Mouse (Mus musculus): ENCODE data around the gene Gls2. TPM values are rescaled to one million over a fixed set of nuclear protein-coding genes. Genes with fewer than 3 reads are reported as not detected.
"Not testable (repeated sequence)": the region's sequence is repeated elsewhere in the genome, so short reads cannot be mapped to it uniquely, and the experiment has no call there.

Gene Gls2
- polyA plus RNA-seq, 1 experiment from 2014 or later: 1.1 TPM

DNA sequence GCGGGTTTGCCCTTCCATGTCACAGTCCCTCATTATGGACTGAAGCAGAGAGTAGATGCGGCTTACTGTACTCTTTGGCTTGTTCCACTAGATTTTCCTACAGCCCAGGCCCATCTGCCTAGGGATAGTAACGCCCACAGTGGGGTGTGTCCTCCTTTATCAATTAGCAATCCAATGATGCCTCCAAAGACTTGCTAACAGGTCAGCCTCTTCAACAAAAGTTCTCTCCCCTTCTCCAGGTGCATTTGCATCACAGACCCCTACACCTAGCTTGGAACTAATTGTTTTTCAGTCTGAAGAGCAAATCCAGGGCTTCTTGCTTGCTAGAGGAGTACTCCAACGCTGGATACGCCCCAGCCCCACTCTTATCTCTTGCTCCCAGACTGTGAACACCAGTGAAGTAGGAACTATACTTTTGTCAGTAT lies 7.1 kb upstream of the Gls2 start:
- H3K4me3 ChIP-seq (ENCODE audit: low read depth, low read length): no peak overlapping the region
- no peak overlapping the region for H3K4me2 ChIP-seq (ENCODE audit: low read depth, low read length)
- WGBS: 62% methylated on average over 5 of the region's 5 CpGs
- H3K4me1 ChIP-seq (ENCODE audit: control insufficient read depth, insufficient read depth, low read length): no peaks in the 10 kb centered on the region
- DNase-seq (ENCODE audit: low spot score): no peak
- no peak for ATAC-seq (ENCODE audit: low read depth)
- no peaks in the 10 kb centered on the region for H3K27me3 ChIP-seq (replicated peaks; ENCODE audit: control insufficient read depth, insufficient read depth, low read length)
- no peaks in the 10 kb centered on the region for H3K36me3 ChIP-seq (ENCODE audit: control insufficient read depth, insufficient read depth, low read length)
- H3K27ac ChIP-seq (replicated peaks; ENCODE audit: low read depth, low read length): no peak overlapping the region
- no peak overlapping the region for H3K9ac ChIP-seq (ENCODE audit: low read depth, low read length)
- H3K9me3 ChIP-seq (ENCODE audit: control insufficient read depth, low read length): no peaks in the 10 kb centered on the region

DNA sequence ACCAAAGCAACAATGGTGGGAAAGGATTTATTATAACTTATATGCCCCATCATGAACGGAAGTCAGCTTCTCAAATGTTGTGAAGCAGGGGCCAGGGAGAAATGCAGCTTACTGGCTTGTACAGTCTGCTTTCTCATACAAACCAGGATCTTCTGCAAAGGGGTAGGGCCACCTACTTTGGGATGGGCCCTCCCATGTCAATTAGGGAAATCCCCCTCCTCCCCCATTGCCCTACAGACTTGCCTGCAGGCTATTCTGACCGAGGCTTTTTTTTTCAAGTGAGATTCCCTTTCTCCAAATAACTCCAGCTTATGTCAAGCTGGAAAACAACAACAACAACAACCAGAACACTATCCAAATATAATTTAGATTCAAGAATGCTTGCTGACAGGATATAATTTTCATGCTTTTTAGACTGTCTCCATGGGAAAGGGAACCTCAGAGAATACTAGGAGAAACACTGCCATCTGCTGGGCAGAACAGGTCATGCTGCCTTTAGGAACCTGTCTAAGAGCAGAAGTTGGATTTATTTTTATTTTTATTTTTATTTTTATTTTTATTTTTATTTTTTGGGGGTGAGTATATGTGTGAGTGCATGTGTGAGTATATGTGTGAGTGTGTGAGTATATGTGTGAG lies 5.9 kb upstream of the Gls2 start:
- no peaks in the 10 kb centered on the region for H3K27me3 ChIP-seq (replicated peaks; ENCODE audit: control insufficient read depth, insufficient read depth, low read length)
- H3K4me1 ChIP-seq (ENCODE audit: control insufficient read depth, insufficient read depth, low read length): no peaks in the 10 kb centered on the region
- H3K4me3 ChIP-seq (ENCODE audit: low read depth, low read length): no peak overlapping the region
- H3K27ac ChIP-seq (replicated peaks; ENCODE audit: low read depth, low read length): no peak overlapping the region
- H3K9ac ChIP-seq (ENCODE audit: low read depth, low read length): no peak overlapping the region
- no peaks in the 10 kb centered on the region for H3K36me3 ChIP-seq (ENCODE audit: control insufficient read depth, insufficient read depth, low read length)
- WGBS: 34% methylated on average over 2 of the region's 2 CpGs
- ATAC-seq (ENCODE audit: low read depth) (no peak), DNase-seq (ENCODE audit: low spot score) (peak; percentile 89)
- no peak overlapping the region for H3K4me2 ChIP-seq (ENCODE audit: low read depth, low read length)
- no peaks in the 10 kb centered on the region for H3K9me3 ChIP-seq (ENCODE audit: control insufficient read depth, low read length)

DNA sequence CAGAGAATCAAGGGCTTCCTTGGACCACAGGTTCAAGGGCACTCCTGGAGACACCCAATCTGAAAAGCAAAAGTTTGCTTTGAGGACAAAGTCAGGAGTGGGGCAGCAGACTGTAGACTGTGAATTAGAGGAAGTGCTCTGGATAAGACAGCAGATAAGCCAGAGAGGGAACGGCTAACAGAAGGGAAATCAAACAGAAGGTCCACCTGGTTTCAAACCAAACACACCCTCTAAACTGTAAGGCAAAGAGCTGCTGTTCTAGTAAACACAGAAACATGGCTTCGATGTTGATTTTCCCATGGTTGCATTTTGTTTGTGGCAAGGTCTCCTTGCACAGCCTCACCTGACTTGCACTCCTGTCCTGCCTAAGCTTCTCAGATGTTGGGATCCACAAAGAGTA lies 2.8 kb upstream of the Gls2 start:
- Histone ChIP-seq H3K9ac (ENCODE audit: low read depth, low read length) (no peak overlapping the region), H3K4me2 (ENCODE audit: low read depth, low read length) (no peak overlapping the region), H3K4me3 (ENCODE audit: low read depth, low read length) (no peak overlapping the region), H3K27ac (replicated peaks; ENCODE audit: low read depth, low read length) (no peak overlapping the region), H3K4me1 (ENCODE audit: control insufficient read depth, insufficient read depth, low read length) (peaks cover 6% of the 10 kb centered on the region; the same call in 1 of the 2 replicates), H3K9me3 (ENCODE audit: control insufficient read depth, low read length) (no peaks in the 10 kb centered on the region), H3K27me3 (replicated peaks; ENCODE audit: control insufficient read depth, insufficient read depth, low read length) (peaks cover 18% of the 10 kb centered on the region), H3K36me3 (ENCODE audit: control insufficient read depth, insufficient read depth, low read length) (no peaks in the 10 kb centered on the region)
- DNase-seq (ENCODE audit: low spot score): no peak
- ATAC-seq (ENCODE audit: low read depth): no peak
- 84% methylated on average over 2 of the region's 2 CpGs for WGBS

- H3K4me2 ChIP-seq (ENCODE audit: low read depth, low read length); H3K4me1 ChIP-seq (ENCODE audit: control insufficient read depth, insufficient read depth, low read length); H3K36me3 ChIP-seq (ENCODE audit: control insufficient read depth, insufficient read depth, low read length); H3K27ac ChIP-seq (replicated peaks; ENCODE audit: low read depth, low read length); DNase-seq (ENCODE audit: low spot score); H3K4me3 ChIP-seq (ENCODE audit: low read depth, low read length); H3K9me3 ChIP-seq (ENCODE audit: control insufficient read depth, low read length); H3K9ac ChIP-seq (ENCODE audit: low read depth, low read length); ATAC-seq (ENCODE audit: low read depth): not testable (repeated sequence)
- 90% methylated on average over 3 of the region's 3 CpGs for WGBS
- peaks cover 18% of the 10 kb centered on the region for H3K27me3 ChIP-seq (replicated peaks; ENCODE audit: control insufficient read depth, insufficient read depth, low read length)
Observed at GRCm38 (mm10) chr10:128192030-128192766, 2.1 kb upstream of the Gls2 start.

DNA sequence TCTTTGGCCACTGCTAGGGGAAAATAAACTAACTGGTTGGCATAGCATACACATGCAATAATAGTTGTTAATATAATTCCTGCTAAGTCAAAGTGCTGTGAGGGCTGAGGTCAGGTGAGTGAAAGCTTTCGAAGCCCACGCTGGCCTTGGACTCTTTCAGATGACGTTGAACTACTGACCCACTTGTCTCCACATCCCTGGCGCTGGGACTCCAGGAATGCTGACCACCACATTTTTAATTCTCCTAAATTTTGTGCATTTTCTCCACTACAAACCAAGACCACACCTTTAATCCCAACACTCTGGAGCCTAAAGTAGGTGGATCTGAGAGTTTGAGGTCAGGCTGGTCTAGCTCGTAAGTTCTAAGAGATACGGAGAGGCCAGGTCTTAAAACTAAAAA lies 1.1 kb upstream of the Gls2 start:
- H3K27ac ChIP-seq (replicated peaks; ENCODE audit: low read depth, low read length): no peak overlapping the region
- H3K36me3 ChIP-seq (ENCODE audit: control insufficient read depth, insufficient read depth, low read length): no peaks in the 10 kb centered on the region
- H3K4me3 ChIP-seq (ENCODE audit: low read depth, low read length): no peak overlapping the region
- no peak for DNase-seq (ENCODE audit: low spot score)
- 91% methylated on average over 6 of the region's 6 CpGs for WGBS
- H3K4me2 ChIP-seq (ENCODE audit: low read depth, low read length): no peak overlapping the region
- peaks cover 18% of the 10 kb centered on the region for H3K27me3 ChIP-seq (replicated peaks; ENCODE audit: control insufficient read depth, insufficient read depth, low read length)
- peaks cover 6% of the 10 kb centered on the region; the same call in 1 of the 2 replicates for H3K4me1 ChIP-seq (ENCODE audit: control insufficient read depth, insufficient read depth, low read length)
- H3K9me3 ChIP-seq (ENCODE audit: control insufficient read depth, low read length): no peaks in the 10 kb centered on the region
- no peak for ATAC-seq (ENCODE audit: low read depth)
- H3K9ac ChIP-seq (ENCODE audit: low read depth, low read length): no peak overlapping the region

- peak overlapping the region; percentile 67 for H3K9ac ChIP-seq (ENCODE audit: low read depth, low read length)
- ATAC-seq (ENCODE audit: low read depth) (peak; percentile 88), DNase-seq (ENCODE audit: low spot score) (no peak)
- H3K4me1 ChIP-seq (ENCODE audit: control insufficient read depth, insufficient read depth, low read length): peaks cover 6% of the 10 kb centered on the region; the same call in 1 of the 2 replicates
- H3K27ac ChIP-seq (replicated peaks; ENCODE audit: low read depth, low read length): no peak overlapping the region
- no peaks in the 10 kb centered on the region for H3K36me3 ChIP-seq (ENCODE audit: control insufficient read depth, insufficient read depth, low read length)
- H3K4me2 ChIP-seq (ENCODE audit: low read depth, low read length): peak overlapping the region; percentile 99
- WGBS: 3% methylated on average over 32 of the region's 79 CpGs
- no peaks in the 10 kb centered on the region for H3K9me3 ChIP-seq (ENCODE audit: control insufficient read depth, low read length)
- H3K4me3 ChIP-seq (ENCODE audit: low read depth, low read length): peak overlapping the region; percentile 70
- H3K27me3 ChIP-seq (replicated peaks; ENCODE audit: control insufficient read depth, insufficient read depth, low read length): peaks cover 18% of the 10 kb centered on the region
Observed at GRCm38 (mm10) chr10:128194551-128195461, 549 bp downstream of the Gls2 start.

DNA sequence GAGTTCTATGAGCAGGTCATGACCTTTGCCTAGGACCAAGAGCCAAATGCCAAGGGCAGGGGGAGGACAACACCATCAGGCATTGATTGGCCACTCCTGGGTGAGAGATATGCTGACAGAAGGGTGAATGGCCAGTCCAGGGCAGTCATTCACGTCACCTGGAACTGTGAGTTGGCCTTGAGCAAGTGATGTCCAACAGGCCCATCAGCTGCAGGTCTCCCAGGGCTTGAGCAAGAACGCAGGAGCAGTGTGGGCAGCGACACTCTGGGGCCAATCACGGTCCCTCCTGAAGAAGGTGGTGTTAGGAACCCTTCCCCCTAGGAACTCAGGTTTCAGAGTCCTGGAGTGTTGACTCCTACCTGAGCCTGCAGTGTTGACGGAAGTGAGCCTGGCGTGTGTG lies 7.6 kb downstream of the Gls2 start:
- no peak overlapping the region for H3K9ac ChIP-seq (ENCODE audit: low read depth, low read length)
- 65% methylated on average over 4 of the region's 6 CpGs for WGBS

DNA sequence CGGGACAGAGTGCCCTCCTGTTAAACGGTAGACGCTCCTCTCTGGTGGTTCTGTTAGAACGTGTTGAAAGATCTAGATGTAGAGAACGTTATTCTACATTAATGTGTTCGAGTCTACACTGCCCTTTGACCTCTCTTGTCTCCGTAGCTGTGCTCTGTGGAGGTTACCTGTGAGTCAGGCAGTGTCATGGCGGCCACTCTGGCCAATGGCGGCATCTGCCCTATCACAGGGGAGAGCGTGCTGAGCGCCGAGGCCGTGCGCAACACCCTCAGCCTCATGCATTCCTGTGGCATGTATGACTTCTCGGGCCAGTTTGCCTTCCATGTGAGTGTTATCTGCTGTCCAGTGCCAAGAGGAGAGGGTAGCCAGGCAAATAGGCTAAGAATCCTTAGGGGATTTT lies 10.7 kb downstream of the Gls2 start:
- Histone ChIP-seq H3K27me3 (replicated peaks; ENCODE audit: control insufficient read depth, insufficient read depth, low read length) (no peaks in the 10 kb centered on the region), H3K36me3 (ENCODE audit: control insufficient read depth, insufficient read depth, low read length) (peaks cover 9% of the 10 kb centered on the region; the same call in 1 of the 2 replicates), H3K4me2 (ENCODE audit: low read depth, low read length) (no peak overlapping the region), H3K4me1 (ENCODE audit: control insufficient read depth, insufficient read depth, low read length) (no peaks in the 10 kb centered on the region), H3K9ac (ENCODE audit: low read depth, low read length) (no peak overlapping the region), H3K9me3 (ENCODE audit: control insufficient read depth, low read length) (no peaks in the 10 kb centered on the region), H3K27ac (replicated peaks; ENCODE audit: low read depth, low read length) (no peak overlapping the region), H3K4me3 (ENCODE audit: low read depth, low read length) (no peak overlapping the region)
- DNase-seq (ENCODE audit: low spot score) (no peak), ATAC-seq (ENCODE audit: low read depth) (no peak)
- 87% methylated on average over 15 of the region's 15 CpGs for WGBS

More for the DNA sequence above, 7.6 kb downstream of the Gls2 start:
- Histone ChIP-seq H3K4me1 (ENCODE audit: control insufficient read depth, insufficient read depth, low read length) (no peaks in the 10 kb centered on the region), H3K4me3 (ENCODE audit: low read depth, low read length) (no peak overlapping the region), H3K9me3 (ENCODE audit: control insufficient read depth, low read length) (no peaks in the 10 kb centered on the region), H3K4me2 (ENCODE audit: low read depth, low read length) (no peak overlapping the region), H3K27ac (replicated peaks; ENCODE audit: low read depth, low read length) (no peak overlapping the region), H3K27me3 (replicated peaks; ENCODE audit: control insufficient read depth, insufficient read depth, low read length) (no peaks in the 10 kb centered on the region), H3K36me3 (ENCODE audit: control insufficient read depth, insufficient read depth, low read length) (peaks cover 3% of the 10 kb centered on the region; the same call in 1 of the 2 replicates)
- ATAC-seq (ENCODE audit: low read depth) (no peak), DNase-seq (ENCODE audit: low spot score) (no peak)

Measured in embryonic facial prominence, embryonic 14.5 days (tissue).